Mouse (Mus musculus) lung, postnatal 0 days (tissue): Measurements from ENCODE around the gene Tmem62.

Experiments used
- CTCF ChIP-seq: IDR thresholded peaks from 2 replicates; pipeline ENCODE4 v1.5.1; 2016; ENCODE audit warnings: antibody characterized with exemption, mild to moderate bottlenecking
- EP300 ChIP-seq: IDR thresholded peaks from 2 replicates; pipeline ENCODE4 v1.6.1; 2016; ENCODE audit warnings: antibody characterized with exemption, mild to moderate bottlenecking, control low read depth

DNA sequence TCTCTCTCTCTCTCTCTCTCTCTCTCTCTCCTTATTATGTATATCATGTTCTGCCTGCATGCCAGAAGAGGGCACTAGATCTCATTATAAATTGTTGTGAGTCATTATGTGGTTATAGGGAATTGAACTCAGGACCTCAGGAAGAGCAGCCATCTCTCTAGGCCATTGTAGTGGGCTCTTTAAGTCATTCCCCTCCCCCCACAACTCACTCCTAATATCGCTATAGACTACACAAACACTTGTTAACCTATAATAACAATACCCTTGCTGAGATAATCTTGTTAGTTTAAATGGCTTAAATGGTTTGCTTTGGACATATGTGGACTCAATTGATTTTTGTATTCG lies 1.8 kb downstream of the Tmem62 start:
- TF ChIP-seq CTCF (peak; percentile 37), EP300 (no peak)
